Mouse (Mus musculus) frontal cortex, adult 2 months (tissue): ENCODE data around the gene Shoc2. TPM values are rescaled to one million over a fixed set of nuclear protein-coding genes. Genes with fewer than 3 reads are reported as not detected.
"Not testable (repeated sequence)": the region's sequence is repeated elsewhere in the genome, so short reads cannot be mapped to it uniquely, and the experiment has no call there.

Experiments used
- DNase-seq, 2 experiments: peaks; one replicate each; pipeline ENCODE4 v3.0.0; 2022; ENCODE audit warnings: low spot score in 1 of 2; ENCODE audit errors: extremely low spot score in 1 of 2
- polyA plus RNA-seq: library from polyadenylated mRNA; depleted of rRNA; stranded (reverse); fragments of >200 nt; gene quantifications from 2 replicates; pipeline ENCODE4 v1.2.3, GENCODE M21; 2012

Gene Shoc2
- polyA plus RNA-seq, 1 experiment: 32.7 TPM

DNA sequence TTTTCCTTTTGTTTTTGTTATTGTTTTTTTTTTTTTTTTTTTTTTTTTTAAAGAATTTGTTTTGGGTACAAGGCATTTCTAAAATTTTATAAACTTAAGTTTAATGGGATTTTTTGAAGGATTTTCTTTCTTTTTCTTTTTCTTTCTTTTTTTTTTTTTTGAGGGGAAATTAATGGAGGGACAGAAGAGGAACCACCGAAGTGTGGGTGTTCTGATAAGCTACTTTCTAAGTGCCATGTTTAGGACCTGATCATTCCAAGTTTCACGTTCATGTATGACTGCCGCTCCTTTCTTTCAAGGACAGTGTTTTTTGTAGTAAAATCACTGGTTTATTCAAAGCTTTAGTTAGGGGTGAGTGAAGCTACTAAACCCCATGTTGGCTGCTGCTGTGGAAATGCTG lies 14.9 kb upstream of the Shoc2 start:
- no peak for DNase-seq

DNA sequence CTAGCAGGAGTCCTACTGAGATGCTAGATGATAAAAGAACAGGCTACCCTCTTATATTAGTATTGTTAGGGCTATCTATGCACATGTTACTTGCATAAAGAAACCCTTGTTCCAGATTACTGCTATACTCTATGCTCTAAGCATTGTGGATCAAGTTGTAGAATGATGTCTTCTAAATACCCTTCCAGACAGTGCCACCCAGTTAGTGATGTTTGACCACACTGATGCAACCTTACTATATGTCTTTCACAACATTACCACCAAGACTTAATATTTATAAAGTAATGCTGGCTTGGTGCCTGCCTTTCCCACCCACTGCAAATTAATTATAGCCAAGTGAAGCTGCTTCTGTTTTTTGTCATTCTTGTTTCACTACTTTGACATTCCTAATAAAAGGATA lies 11.1 kb upstream of the Shoc2 start:
- no peak for DNase-seq

DNA sequence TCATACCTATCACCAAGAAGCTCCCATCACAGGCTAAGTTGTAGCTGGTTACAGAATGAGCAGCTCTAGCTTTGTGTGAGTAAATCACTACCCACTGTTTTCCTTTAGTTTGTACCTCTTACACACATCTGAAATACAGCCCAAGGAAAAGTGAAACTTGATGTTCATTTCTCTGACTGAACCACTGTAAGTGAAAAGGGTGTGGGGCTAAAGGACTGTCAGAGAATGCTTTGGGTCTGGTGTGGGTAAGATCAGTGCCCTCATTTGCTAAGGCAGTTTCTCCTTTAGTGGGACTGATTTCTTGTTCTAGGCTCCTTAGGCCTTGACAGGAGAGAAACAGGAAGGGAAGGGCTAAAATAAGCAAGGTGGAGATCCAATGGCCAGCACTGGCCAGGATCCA lies 10.1 kb upstream of the Shoc2 start:
- DNase-seq: no peak

DNA sequence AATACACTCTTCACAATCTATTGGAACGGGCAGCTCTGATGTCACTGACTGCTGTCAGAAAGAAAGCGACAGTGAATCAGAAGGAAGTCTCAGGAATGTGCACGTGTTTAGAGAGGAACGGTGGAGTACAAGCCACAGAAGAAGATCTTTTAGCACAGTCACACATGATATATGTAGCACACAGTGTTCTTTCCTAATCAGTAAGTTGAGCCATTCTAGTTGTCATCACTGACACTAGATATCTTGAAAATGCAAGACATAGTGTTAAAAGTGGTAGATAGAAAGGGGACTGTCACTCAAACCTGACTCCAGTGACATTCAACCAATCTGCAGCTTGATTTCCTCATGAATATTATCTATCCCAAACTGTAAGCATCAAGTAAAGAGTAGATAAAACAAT lies 4.6 kb upstream of the Shoc2 start:
- DNase-seq: no peak

DNA sequence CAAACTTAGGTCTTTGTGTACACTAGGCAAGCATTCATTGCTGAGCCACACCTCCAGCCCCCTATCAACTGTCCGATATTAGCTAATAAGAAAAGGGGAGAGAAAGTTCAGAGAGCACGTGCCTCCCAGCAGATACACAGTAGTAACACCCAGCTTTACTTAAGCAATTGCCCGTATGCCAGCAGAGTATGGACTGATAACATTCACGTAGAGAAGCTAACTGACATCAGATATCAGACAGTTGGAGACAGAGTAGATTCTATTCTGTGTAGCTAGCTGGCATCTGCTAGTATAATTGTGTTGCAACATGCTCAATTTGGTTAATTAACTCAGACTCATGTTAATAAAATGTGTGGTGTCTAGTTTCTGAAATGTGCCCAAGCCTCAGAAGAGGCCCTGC lies 3.0 kb upstream of the Shoc2 start:
- DNase-seq: no peak

DNA sequence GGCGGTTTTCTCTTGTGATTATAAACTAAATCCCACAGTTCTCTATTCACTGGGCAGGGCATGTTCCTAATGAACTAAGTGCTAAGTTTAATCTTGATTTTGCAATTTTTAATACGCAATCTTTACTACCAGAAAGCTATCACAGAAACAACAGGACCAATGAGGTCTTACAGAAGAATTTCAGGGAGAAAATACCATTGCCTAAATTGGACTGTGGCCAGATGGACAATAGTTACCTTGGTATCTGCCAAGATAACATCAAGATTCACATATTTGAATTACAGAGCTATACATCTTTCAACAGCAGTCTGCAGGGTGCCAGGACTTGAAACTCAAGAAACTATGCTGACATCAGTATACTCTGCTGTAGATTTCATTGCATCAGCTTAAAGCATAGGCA lies 1.8 kb upstream of the Shoc2 start:
- no peak for DNase-seq

DNA sequence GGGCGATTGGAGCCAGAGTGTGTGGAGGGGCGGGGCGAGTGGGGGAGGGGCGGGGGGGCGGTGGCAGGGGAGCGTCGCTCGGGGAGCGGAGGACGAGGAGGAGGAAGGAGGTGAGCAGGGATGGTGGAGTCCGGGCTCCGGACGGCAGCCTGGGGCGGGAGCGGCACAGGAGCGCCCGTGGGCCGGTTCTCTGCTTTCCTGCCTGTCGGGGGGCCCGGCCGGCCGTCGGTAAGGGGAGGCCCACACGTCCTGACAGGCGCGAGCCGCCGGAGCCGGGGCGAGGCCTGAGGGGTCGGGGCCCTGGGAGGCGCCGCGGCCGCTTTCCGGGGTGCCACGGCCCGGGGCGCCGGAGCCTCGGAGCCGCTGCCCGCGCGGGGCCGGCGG lies 672 bp downstream of the Shoc2 start:
- DNase-seq: peak in 1 of 2 experiments; percentile 28

DNA sequence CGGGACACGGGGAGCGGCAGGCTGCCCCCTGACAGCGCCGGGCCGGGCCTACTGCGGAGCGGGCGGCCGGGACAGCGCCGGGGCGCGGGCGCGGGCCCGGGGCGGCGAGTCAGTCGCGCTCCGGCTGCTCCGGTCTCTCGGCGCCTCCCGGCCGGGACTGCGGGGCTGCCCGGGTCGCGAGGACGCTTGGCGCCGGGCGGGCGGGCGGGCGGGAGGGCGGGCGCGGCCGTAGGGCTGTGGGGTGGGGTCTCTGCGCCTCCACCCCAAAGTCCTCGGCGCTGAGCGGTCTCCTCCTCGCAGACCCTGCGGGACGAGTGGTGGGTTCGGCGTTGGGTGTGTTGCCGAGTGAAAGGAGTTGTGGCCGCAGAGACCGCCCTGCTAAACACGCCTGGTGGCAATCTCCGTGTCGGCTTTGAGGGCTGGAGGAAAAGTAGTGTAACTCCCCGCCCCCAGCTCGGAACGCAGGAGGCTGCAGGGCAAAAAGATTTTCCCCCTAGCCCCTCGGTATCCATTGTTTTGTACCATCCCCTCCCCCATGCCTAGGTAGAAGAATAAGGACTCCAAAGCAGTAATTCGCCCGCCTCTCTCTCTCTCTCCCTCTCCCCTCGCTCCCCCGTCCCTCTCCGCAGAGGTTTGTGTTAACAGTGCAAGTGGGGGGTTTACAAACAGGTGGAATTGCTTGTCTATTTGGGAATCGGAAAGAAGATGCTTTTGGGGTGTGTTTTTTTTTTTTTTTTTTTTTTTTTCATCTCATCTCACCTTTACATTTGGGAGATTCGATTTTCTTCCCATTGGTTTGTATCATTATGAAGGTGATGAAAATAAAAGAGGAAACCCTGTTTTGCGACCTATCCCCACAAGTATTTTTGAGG lies 1.3 kb downstream of the Shoc2 start:
- DNase-seq: peak in 1 of 2 experiments; percentile 24

DNA sequence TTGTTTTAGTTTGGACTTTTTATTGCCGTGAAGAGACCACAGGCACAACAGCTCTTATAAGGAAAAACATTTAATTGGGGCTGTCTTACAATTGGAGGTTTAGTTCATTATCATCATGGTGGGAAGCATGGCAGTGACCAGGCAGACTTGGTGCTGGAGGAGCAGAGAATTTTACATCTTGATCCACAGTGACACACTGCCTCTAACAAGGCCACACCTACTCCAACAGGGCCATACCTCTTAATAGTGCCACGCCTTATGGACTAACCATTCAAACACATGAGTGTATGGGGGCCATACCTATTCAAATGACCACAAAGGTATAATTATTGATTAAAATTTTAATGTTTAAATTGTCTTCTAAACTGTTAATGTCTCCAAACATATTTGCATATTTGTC lies 13.4 kb downstream of the Shoc2 start:
- DNase-seq: no peak

DNA sequence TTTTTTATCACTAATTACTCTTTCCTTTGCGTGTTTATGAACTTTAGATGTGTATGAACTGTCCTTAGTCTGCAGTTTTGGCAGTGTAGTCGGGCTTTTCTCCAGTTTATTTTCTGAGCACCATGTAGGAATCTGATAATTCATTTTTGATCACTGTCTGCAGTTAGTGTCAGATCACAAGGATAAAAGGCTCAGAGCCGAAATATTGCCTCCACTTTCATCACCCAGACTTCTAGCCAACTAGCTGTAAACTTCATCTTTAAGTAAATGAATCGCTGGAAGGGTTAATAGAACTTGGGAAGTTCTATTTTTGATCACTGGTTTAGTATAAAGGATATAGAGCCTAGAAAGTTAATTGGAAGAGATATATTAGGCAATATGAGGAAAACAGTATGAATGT lies 18.4 kb downstream of the Shoc2 start:
- no peak for DNase-seq

DNA sequence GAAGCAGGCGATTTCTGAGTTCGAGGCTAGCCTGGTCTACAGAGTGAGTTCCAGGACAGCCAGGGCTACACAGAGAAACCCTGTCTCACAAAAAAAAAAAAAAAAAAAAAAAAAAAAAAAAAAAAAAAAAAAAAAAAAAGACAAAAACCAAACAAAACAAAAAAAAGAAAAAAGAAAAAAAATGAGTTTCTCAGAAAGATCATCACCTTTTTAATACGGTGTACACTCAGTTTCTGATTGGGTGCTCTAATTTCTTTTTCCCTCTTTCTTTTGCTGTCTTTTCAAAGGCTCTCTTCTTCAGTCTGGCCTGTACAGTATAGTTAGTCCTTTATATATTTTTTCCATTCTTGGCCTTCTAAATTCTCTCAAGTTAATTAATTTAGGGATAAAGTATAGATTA lies 20.2 kb downstream of the Shoc2 start:
- DNase-seq: not testable (repeated sequence)

DNA sequence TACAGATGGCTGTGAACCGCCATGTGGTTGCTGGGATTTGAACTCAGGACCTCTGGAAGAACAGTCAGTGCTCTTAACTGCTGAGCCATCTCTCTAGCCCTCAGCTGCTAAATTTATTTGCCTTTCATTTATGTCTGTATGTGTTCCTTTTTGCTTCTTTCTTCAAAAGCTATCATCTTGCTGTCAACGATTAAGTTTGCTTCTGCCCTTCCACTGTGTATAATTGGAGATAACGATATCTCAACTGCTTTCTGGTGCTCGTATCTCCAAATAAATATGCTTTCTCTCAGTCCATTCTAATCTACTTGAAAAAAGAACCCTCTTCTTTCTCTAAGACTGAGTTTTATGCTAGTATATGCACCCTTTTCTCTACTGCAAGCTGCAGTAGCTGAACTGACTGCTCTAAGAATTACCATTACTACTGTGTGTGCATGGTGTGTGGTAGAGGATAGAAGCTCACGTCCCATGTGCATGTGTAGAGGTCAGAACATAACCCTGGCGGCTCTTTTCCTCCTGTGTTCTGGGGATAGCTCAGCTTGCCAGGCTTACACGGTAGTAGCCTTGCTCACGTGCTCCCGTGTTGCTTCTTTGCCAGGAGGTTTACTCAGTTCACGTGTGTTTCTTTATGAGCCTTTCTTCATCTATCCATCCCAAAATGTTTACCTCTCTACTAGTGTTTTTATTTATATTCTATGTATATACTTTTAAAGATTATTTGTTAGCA lies 21.0 kb downstream of the Shoc2 start:
- DNase-seq: no peak

DNA sequence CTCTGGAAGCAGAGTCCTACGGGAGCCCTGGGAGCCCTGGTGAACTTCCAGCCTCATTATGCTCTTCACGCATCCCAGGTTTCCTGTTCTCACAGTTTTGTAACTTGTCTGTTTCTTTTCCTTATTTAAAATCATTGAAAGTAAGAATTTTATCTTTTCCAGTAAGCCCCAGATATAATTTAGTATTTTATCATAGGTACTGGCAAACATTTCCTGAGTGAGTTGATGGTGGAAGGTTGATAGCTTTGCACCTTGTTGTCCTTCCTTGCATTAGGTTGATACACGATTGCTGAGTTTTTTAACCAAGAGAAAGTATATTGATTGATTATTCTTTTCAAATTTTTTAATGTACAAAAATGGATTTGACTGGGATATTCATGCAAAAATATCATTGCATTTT lies 25.1 kb downstream of the Shoc2 start:
- DNase-seq: no peak

DNA sequence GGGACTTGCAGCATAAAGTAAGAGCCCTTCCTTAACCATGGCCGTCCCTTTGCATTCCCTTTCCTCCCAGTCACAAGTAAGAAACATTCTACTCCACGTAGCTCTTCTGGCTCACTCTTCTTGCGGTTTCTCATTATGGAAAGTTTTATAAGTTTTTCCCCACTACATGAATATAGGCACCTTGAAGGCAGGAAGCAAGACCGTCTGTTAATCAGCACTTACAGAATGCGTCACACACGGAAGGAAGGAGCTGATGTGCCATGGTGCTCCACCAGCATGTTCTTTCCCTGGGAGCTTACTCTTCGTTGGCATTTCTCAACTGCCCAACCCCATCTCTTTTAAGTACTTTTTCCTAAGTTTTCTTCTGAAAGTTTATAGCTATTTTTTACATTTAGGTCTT lies 27.8 kb downstream of the Shoc2 start:
- DNase-seq: no peak

DNA sequence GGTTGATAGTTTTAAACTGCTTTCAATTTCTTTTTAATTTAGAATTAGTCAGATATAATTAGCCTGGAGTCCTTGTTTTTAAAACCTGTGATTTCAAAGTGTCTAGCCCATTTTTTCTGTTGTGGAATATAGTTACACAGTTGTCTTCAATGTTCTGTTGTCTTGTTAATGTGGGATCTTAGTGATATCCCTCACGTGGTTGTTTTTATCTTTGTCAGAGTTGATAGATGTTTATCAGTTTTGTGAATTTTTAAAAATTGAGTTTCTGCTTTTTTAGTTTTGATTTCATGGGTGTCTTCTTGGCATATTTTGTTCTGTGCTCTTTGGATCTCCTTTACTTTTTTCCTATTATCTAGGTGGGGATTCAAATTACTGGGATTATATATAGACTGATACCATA lies 29.6 kb downstream of the Shoc2 start:
- no peak for DNase-seq

DNA sequence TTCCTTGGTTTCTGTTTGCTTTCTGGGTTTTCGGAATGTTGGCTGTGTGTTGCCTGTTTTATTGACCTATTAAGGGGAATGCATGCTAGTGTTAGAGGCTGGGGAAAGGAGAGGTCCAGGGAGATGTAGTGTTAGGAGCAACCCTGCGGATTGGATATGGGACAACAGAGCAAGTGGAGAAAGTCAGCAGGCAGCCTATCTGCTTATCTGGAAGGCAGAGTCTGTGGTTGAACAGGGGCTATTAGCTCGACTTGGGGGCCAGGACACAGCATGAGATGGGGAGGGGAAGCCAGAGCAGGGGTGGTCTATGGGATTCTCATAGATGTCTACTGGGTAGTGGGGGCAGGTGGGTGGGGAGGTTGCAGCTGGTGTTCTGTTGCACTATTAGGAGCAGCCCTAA lies 37.9 kb downstream of the Shoc2 start:
- no peak for DNase-seq

DNA sequence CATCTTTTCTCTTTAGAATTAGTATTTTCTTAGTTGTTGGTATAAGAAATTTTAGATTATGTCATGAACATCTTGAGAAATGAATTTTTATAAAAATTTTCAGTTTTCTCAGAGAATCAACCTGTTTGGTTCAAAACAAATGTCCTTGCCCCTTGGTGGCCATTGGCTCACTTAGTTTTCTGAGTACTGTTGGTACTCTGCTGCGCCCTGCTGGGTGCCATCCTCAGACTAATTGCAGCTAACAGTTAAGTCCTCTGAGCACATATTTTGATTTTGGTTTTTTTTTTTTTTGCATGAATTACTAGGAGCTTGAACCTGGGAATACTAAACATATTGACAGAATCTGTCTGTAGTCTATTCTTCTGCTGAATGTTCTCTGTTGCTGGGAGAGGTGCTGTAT lies 39.2 kb downstream of the Shoc2 start:
- DNase-seq: no peak

DNA sequence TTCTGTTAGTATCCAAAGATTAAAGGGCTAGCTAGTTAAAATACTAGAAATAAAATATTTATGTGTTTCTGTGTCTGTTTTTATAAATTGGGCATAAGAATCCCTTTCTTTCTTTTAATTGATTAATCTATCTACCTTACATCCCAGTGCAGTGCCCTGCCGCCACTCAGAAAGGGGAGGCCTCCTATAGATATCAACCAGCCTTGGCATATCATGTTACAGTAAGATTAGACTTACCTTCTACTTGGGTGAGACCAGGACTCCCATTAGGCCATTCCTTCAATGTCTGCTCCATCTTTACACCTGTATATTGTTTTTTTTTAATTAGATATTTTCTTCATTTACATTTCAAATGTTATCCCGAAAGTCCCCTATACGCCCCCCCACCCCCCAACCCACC lies 40.5 kb downstream of the Shoc2 start:
- DNase-seq: no peak

DNA sequence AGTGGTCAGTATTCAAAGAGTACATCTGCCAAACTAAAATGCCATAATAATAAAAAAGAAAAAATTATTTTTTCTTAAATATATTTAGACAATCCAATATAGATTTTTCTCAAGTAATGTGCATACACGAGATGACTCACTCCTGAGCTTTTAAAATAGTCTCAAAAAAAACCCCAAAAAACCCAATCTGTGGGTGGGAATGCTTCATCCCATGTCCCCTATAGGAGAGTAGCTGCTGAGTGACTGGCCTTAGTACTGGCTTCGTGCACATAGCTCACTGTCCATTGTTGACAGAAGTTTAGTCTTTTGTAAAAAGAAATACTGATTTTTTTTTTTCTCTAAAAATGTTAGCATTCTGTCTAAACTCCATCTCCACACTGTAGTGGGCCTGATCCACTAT lies 46.4 kb downstream of the Shoc2 start:
- peak in 1 of 2 experiments; percentile 35 for DNase-seq

DNA sequence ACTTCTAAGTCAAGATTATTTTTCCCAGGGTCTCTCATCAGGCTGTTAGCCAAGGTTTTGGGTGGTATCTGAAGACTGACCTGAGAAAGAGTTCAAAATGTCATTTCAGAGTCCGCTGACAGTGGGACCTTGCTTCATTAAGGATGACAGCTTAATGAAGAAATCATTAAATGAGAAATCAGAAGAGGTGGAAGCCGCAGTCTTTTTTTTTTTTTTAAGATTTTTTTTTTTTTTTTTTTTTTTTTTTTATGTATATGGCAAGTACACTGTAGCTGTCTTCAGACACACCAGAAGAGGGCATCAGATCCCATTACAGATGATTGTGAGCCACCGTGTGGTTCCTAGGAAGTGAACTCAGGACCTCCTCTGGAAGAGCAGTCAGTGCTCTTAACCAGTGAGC lies 49.8 kb downstream of the Shoc2 start:
- no peak for DNase-seq

DNA sequence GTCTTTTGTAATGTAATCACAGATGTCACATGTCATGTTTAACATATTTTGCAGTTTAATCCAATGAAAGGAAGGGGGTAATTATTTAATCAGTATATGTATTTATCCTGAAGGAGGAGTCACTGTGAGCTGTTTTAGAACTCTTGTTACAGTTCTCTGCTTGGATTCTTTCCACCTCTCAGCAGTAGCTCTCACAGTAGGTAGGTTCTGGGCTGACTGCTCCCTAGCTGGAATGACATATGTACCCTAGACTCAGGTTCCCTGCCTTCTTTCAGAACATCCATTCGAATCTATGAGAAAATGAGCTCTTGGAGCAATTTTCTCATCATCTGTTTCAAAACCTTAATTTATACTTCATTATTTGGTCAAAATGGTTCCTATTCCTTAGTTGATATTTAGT lies 50.2 kb downstream of the Shoc2 start:
- no peak for DNase-seq

DNA sequence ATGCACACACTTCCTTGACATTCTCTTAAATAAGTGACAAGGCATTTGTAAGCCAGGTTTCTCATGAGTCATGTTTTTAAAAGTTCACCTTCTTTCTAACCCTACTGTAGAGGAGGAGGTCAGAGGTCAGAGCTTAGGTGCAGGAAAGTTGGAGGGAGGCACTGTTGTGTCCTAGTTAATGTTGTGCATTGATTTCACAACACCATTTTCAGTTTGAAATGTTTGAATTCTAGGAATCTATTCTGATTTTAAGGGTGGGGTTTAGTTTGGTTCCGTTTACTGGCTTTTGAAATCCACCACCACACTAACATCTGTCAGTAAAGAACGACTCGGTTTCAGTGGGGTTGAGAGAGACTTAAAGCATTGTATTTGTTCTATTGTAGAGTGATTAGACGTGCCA lies 66.9 kb downstream of the Shoc2 start:
- DNase-seq: no peak
